In the genomic region with DNA sequence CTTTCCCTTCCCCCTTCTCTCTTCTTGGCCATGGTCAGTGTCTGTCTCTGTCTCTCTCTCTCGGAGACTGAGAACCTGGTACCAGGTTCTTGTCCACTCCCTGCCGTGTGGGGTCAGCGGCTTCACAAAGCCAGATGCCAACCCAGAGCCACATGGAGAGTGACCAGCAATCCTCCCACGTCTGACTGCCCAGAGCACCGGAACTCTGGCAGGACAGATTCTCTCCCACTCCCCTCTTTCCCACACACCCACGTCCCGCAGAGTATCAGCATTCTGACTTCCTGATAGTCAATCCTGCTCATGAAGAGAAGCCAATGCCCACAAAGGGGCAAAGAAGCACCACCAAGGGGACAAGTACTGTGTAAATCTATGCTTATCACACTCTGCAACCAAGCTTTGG, we compare ENCODE assay signal across 13 mouse cellular contexts. TPM values are rescaled to one million over a fixed set of nuclear protein-coding genes. Genes with fewer than 3 reads are reported as not detected.
DNase-seq lines count a peak whose midpoint lies in the region; ATAC-seq and TF ChIP-seq lines count a peak whose summit lies in the region.
"Had no signal": no experiment of that assay in that cellular context is flagged by ENCODE, and none has a peak within 500 bp of the region (broad histone marks: within the 10 kb centered on the region; RNA-seq: fewer than 3 reads in every experiment).

No protein-coding gene starts in this region.

- ATAC-seq in heart, postnatal 0 days (ENCODE audit: insufficient read depth, low read depth), result no peak
- ATAC-seq in lung, embryonic 14.5 days (ENCODE audit: insufficient read depth), result no peak
- no peak for ATAC-seq in limb, embryonic 11.5 days (ENCODE audit: insufficient number of reproducible peaks, low FRiP score, low TSS enrichment, low read depth)
- ATAC-seq: forebrain, postnatal 0 days had no signal

- H3K9me3 ChIP-seq in heart, postnatal 0 days (replicated peaks; ENCODE audit: control insufficient read depth, low read length), result no peaks in the 10 kb centered on the region
- H3K9me3 ChIP-seq in lung, embryonic 14.5 days (ENCODE audit: low read depth, low read length), result no peaks in the 10 kb centered on the region
- H3K9me3 ChIP-seq in embryonic facial prominence, embryonic 10.5 days, result no peaks in the 10 kb centered on the region
- H3K9me3 ChIP-seq in limb, embryonic 11.5 days (ENCODE audit: control insufficient read depth, low read length), result no peaks in the 10 kb centered on the region
- H3K9me3 ChIP-seq: stomach, embryonic 15.5 days had no signal

- H3K9ac ChIP-seq in heart, postnatal 0 days (replicated peaks; ENCODE audit: low read depth, low read length), result 0 out of 2 replicates have a peak overlapping the region, but pooled peaks have one; percentile 3
- H3K9ac ChIP-seq in heart, adult 2 months (ENCODE audit: low read depth, low read length), result no peak overlapping the region
- H3K9ac ChIP-seq in lung, embryonic 14.5 days, result no peak overlapping the region
- H3K9ac ChIP-seq in limb, embryonic 11.5 days (ENCODE audit: low read length), result no peak overlapping the region
- H3K9ac ChIP-seq: forebrain, postnatal 0 days; stomach, embryonic 15.5 days had no signal

- TF ChIP-seq CTCF in heart, postnatal 0 days (IDR thresholded peaks at IDR 0.05; ENCODE audit: low read depth), result no peak
- no peak for TF ChIP-seq CTCF in heart, adult 2 months (IDR thresholded peaks at IDR 0.05)
- TF ChIP-seq CTCF in lung, embryonic 14.5 days (IDR thresholded peaks at IDR 0.05; ENCODE audit: low read depth), result no peak

- no peak overlapping the region for H3K4me2 ChIP-seq in heart, postnatal 0 days (ENCODE audit: low read depth, low read length)
- H3K4me2 ChIP-seq in lung, embryonic 14.5 days, result peak overlapping the region; percentile 46; the same call in 1 of the 2 replicates
- H3K4me2 ChIP-seq in limb, embryonic 11.5 days (ENCODE audit: low read depth, severe bottlenecking), result 0 out of 2 replicates have a peak overlapping the region, but pooled peaks have one; percentile 24

- H3K79me2 ChIP-seq in heart, adult 2 months (replicated peaks; ENCODE audit: control insufficient read depth, insufficient read depth, low read length), result 0 out of 2 replicates have a peak, but pooled peaks cover 2% of the 10 kb centered on the region

- H3K36me3 ChIP-seq in heart, postnatal 0 days (replicated peaks; ENCODE audit: control insufficient read depth, insufficient read depth, low read length), result peaks cover 80% of the 10 kb centered on the region
- H3K36me3 ChIP-seq in heart, adult 2 months (ENCODE audit: control insufficient read depth, insufficient read depth, low read length), result peaks cover 8% of the 10 kb centered on the region
- H3K36me3 ChIP-seq in lung, embryonic 14.5 days (ENCODE audit: insufficient read depth), result peaks cover 97% of the 10 kb centered on the region
- peaks cover 96% of the 10 kb centered on the region for H3K36me3 ChIP-seq in embryonic facial prominence, embryonic 10.5 days (replicated peaks)
- H3K36me3 ChIP-seq in limb, embryonic 11.5 days (ENCODE audit: control insufficient read depth, insufficient read depth, low read length), result peaks cover 42% of the 10 kb centered on the region

- no peak overlapping the region for H3K4me3 ChIP-seq in heart, postnatal 0 days (ENCODE audit: low read depth, low read length)
- H3K4me3 ChIP-seq in heart, adult 2 months, result no peak overlapping the region
- peak overlapping the region; percentile 10; the same call in 1 of the 2 replicates for H3K4me3 ChIP-seq in lung, embryonic 14.5 days (ENCODE audit: low read depth, low read length)
- peak overlapping the region; percentile 88 for H3K4me3 ChIP-seq in embryonic facial prominence, embryonic 10.5 days
- no peak overlapping the region for H3K4me3 ChIP-seq in limb, embryonic 11.5 days (ENCODE audit: low read depth, low read length)
- H3K4me3 ChIP-seq: stomach, embryonic 15.5 days had no signal

- H3K27me3 ChIP-seq in heart, postnatal 0 days (ENCODE audit: control insufficient read depth, insufficient read depth, low read length), result no peaks in the 10 kb centered on the region
- H3K27me3 ChIP-seq in heart, adult 2 months (ENCODE audit: control insufficient read depth, insufficient read depth, low read length), result no peaks in the 10 kb centered on the region
- H3K27me3 ChIP-seq in lung, embryonic 14.5 days (ENCODE audit: insufficient read depth, low read length), result no peaks in the 10 kb centered on the region
- no peaks in the 10 kb centered on the region for H3K27me3 ChIP-seq in embryonic facial prominence, embryonic 10.5 days (replicated peaks; ENCODE audit: low read depth, poor library complexity, severe bottlenecking)
- no peaks in the 10 kb centered on the region for H3K27me3 ChIP-seq in limb, embryonic 11.5 days (ENCODE audit: control insufficient read depth, insufficient read depth, low read length)
- H3K27me3 ChIP-seq: stomach, embryonic 15.5 days had no signal

- no peak for TF ChIP-seq POLR2A in heart, adult 2 months (IDR thresholded peaks at IDR 0.05; ENCODE audit: insufficient read depth, low read depth, low read length)

- DNase-seq in heart, postnatal 0 days (ENCODE audit: low spot score), result no peak
- no peak for DNase-seq in heart, adult 2 months
- DNase-seq in lung, embryonic 14.5 days, result no peak
- no peak for DNase-seq in lung, postnatal 25 days (ENCODE audit: low spot score)
- no peak for DNase-seq in embryonic facial prominence, embryonic 10.5 days (ENCODE audit: low spot score)
- DNase-seq in limb, embryonic 11.5 days (ENCODE audit: low spot score), result no peak
- no peak for DNase-seq in embryo, embryonic 10 days (ENCODE audit: low spot score)
- no peak for DNase-seq in gastrocnemius, postnatal 4 days (ENCODE audit: low spot score in 2 of 2)
- DNase-seq: adrenal gland, postnatal 36 days; cerebellum, adult 11 months; forebrain, postnatal 0 days; kidney, postnatal 25 days had no signal

- TF ChIP-seq EP300 in heart, postnatal 0 days (IDR thresholded peaks at IDR 0.05; ENCODE audit: low read depth), result no peak
- no peak for TF ChIP-seq EP300 in heart, adult 2 months (IDR thresholded peaks at IDR 0.05; ENCODE audit: insufficient read depth, low read depth, low read length)

- peaks cover 23% of the 10 kb centered on the region for H3K4me1 ChIP-seq in heart, postnatal 0 days (ENCODE audit: control insufficient read depth, insufficient read depth)
- peaks cover 3% of the 10 kb centered on the region for H3K4me1 ChIP-seq in heart, adult 2 months (ENCODE audit: control insufficient read depth, insufficient read depth, low read length)
- peaks cover 17% of the 10 kb centered on the region; the same call in 1 of the 2 replicates for H3K4me1 ChIP-seq in lung, embryonic 14.5 days (ENCODE audit: insufficient read depth)
- peaks cover 53% of the 10 kb centered on the region for H3K4me1 ChIP-seq in embryonic facial prominence, embryonic 10.5 days
- peaks cover 15% of the 10 kb centered on the region for H3K4me1 ChIP-seq in limb, embryonic 11.5 days (ENCODE audit: control insufficient read depth, insufficient read depth, low read length)

- intact Hi-C loops in heart, adult 2 months (cut with DNase I), result loop anchor here (10.0 kb wide), 1 partner anchor 251 kb away; the partner anchor contains the start of gene Coq2

- WGBS in heart, postnatal 0 days, result 45% methylated on average over 7 of the region's 7 CpGs
- whole genome bisulfite sequencing in heart, adult 2 months, result 33% methylated on average over 7 of the region's 7 CpGs
- 63% methylated on average over 7 of the region's 7 CpGs for WGBS in lung, embryonic 14.5 days
- WGBS in embryonic facial prominence, embryonic 10.5 days, result 83% methylated on average over 7 of the region's 7 CpGs
- 72% methylated on average over 7 of the region's 7 CpGs for WGBS in limb, embryonic 11.5 days

- H3K27ac ChIP-seq in heart, postnatal 0 days (ENCODE audit: low read depth), result no peak overlapping the region
- H3K27ac ChIP-seq in heart, adult 2 months, result no peak overlapping the region
- no peak overlapping the region for H3K27ac ChIP-seq in lung, embryonic 14.5 days (ENCODE audit: low read depth)
- H3K27ac ChIP-seq in embryonic facial prominence, embryonic 10.5 days (replicated peaks), result no peak overlapping the region
- no peak overlapping the region for H3K27ac ChIP-seq in limb, embryonic 11.5 days (replicated peaks; ENCODE audit: low read depth, low read length)
- H3K27ac ChIP-seq: stomach, embryonic 15.5 days had no signal

RNA-seq across cellular contexts. Expression of gene Sec31a, which starts 7.6 kb away (rescaled TPM):
- 246 and 258 TPM in 2 replicates for total RNA-seq in heart, postnatal 0 days (2014; rRNA removed; ENCODE audit: low replicate concordance)
- polyA plus RNA-seq in heart, postnatal 0 days (2015; fragmentation: Nextera tagmentation; extraction: Ambion mirVana), result 101 and 102 TPM in 2 replicates
- total RNA-seq in heart, adult 2 months (2021), result 100 to 1,000 TPM; 101 to 111 TPM
- 184 and 201 TPM in 2 replicates for polyA plus RNA-seq in heart, adult 2 months (2012; rRNA removed)
- 169 and 170 TPM in 2 replicates for polyA plus RNA-seq in lung, embryonic 14.5 days (2014; fragmentation: Nextera tagmentation; extraction: Ambion mirVana)
- 117 and 125 TPM in 2 replicates for polyA plus RNA-seq in embryonic facial prominence, embryonic 10.5 days (2016; fragmentation: Nextera tagmentation; extraction: Ambion mirVana)
- polyA plus RNA-seq in limb, embryonic 11.5 days (2014; fragmentation: Nextera tagmentation; extraction: Ambion mirVana), result 136 and 149 TPM in 2 replicates
- total RNA-seq in gastrocnemius, postnatal 4 days (2021), result 100 to 1,000 TPM; 154 to 169 TPM

Comparison
In these comparisons a context has a peak if more than half of its experiments do, and no peak if none do; other contexts are left out.
1. H3K4me3 ChIP-seq: peak in lung, embryonic 14.5 days (single experiment) and embryonic facial prominence, embryonic 10.5 days (single experiment); none in heart, postnatal 0 days (single experiment), heart, adult 2 months (single experiment) and limb, embryonic 11.5 days (single experiment).